Mouse (Mus musculus) brain, embryonic 14.5 days (tissue): Measurements from ENCODE around the gene Slx4ip.

ENCODE experiments used
- CTCF ChIP-seq: fragments of 200-500 bp; IDR thresholded peaks from 2 replicates; pipeline ENCODE4 v1.5.1; 2012; ENCODE audit warnings: inconsistent platforms, mild to moderate bottlenecking, moderate library complexity, borderline replicate concordance; ENCODE audit not compliant: insufficient read depth, insufficient read length; ENCODE audit errors: extremely low read depth
- POLR2A ChIP-seq: fragments of 200-500 bp; IDR thresholded peaks from 2 replicates; pipeline ENCODE4 v1.6.1; 2012; ENCODE audit warnings: mild to moderate bottlenecking, inconsistent platforms, borderline replicate concordance; ENCODE audit not compliant: poor library complexity, insufficient read depth, insufficient read length, severe bottlenecking; ENCODE audit errors: extremely low read depth

GRCm38 (mm10) chr2:137116025-137116674 is 225.1 kb downstream of the Slx4ip start, which contains the start of gene Jag1:
- TF ChIP-seq POLR2A (0 out of 2 replicates have a peak, but pooled peaks have one; percentile 38), CTCF (no peak)
